Mouse (Mus musculus): ENCODE measurements around the gene Lrmda. TPM values are rescaled to one million over a fixed set of nuclear protein-coding genes. Genes with fewer than 3 reads are reported as not detected.

Gene Lrmda
- total RNA-seq, 2 experiments from 2014 or later, result 0.57 to 0.62 TPM

DNA sequence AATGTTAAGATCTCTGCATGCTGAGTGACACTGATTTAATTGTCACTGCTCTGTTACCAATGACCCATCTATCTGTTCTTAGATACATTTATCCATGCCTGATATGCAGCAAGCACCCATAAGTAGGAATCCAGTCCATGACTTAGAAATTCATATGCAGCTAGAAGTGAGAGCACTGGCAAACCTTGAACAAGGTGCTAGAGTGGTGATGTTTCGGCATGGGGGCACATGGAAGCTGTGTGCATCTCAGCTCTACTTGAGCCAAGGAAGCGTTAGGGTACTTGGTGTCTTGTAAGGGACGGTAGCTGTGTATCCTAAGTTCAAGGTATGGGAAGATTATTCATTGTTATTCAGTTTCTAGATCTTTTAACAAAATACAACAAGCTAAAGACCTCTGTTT lies 896.0 kb downstream of the Lrmda start:
- DNase-seq (ENCODE audit: low spot score in 2 of 2), result no peak

- no peak for DNase-seq (ENCODE audit: low spot score in 2 of 2)
Observed at GRCm38 (mm10) chr14:22918499-22918898, 899.0 kb downstream of the Lrmda start.

DNA sequence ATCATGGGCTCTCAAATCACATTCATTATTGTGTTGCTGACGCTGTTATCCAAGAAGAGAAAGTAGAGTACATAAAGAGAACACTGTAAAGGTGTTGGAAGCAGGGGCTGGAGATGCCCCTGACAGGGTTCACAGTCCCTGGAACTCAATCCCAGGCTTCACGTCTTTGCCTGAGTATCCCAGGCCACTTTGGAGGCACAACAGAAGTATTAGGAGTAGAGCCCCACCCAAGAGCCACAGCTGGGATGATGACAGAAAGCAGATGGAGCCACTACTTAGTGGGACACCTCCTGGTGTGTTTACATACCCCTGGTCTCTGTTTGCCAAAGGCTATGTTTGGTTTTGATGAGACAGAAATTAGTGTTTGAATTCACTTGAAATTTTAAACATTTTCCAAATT lies 899.4 kb downstream of the Lrmda start:
- DNase-seq (ENCODE audit: low spot score in 2 of 2), result no peak

DNA sequence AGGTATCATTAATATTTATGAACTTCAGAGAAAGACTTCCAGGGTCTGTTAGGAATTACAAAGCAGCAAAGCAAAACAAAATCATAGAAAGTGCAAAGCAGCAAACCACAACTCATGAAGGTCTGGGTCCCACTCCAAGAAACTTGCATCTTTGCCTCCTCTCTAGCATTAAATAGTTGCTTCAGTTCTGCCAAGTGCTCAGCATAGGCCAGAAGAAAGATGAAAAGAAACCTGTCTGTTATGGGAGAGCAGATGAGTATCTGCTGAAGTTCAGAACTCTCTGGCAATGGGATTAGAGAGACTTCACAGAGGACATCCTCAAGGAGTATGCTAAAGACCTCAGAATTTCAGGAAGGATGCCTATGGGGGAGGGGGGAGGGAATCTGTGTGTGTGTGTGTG lies 901.6 kb downstream of the Lrmda start:
- no peak for DNase-seq (ENCODE audit: low spot score in 2 of 2)

GRCm38 (mm10) chr14:22921796-22922195 lies 902.3 kb downstream of the Lrmda start:
- no peak for DNase-seq (ENCODE audit: low spot score in 2 of 2)

DNA sequence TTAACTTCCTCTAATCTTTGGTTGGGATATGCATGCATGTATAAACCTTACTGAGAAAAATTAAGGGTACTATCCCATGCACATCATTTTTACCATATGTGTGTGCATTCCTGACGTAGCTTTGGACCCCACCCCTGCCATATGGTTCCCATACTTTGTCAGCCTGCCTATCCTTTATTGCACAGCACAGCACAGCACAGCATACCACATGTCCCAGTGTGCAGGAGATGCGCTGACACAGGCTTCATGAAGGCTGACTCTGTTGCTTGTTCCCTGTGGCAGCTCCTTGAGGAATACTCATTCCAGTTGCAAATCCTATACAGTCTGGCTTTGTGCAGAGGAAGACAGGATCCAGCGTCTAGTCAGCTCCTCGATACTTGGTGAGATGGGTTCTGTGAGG lies 903.1 kb downstream of the Lrmda start:
- DNase-seq (ENCODE audit: low spot score in 2 of 2), result no peak

GRCm38 (mm10) chr14:22923251-22923650 lies 903.7 kb downstream of the Lrmda start:
- DNase-seq (ENCODE audit: low spot score in 2 of 2), result no peak

- no peak for DNase-seq (ENCODE audit: low spot score in 2 of 2)
Observed at GRCm38 (mm10) chr14:22928263-22928662, 908.8 kb downstream of the Lrmda start.

DNA sequence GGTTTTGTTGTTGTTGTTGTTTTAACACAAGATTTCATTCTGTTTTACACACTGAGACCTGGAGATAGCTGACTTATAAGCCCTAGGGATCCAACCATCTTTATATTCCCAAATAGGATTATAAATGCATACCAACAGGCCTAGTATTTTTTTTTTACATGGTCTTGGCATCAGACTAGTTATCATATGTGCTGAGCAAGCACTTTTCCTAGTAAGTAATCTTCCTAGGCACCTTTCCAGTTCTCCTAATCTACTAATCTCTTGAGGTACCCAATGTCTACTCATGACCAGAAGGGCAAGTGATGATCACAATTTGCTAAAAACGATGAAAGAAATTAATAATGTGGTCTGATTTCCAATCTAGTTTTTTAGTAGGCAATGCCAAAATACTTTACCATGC lies 909.2 kb downstream of the Lrmda start:
- no peak for DNase-seq (ENCODE audit: low spot score in 2 of 2)

GRCm38 (mm10) chr14:22929585-22929984 lies 910.1 kb downstream of the Lrmda start:
- no peak for DNase-seq (ENCODE audit: low spot score in 2 of 2)

- no peak for DNase-seq (ENCODE audit: low spot score in 2 of 2)
Observed at GRCm38 (mm10) chr14:22930488-22931046, 911.1 kb downstream of the Lrmda start.

- DNase-seq (ENCODE audit: low spot score in 2 of 2), result no peak
Observed at GRCm38 (mm10) chr14:22931114-22931822, 911.8 kb downstream of the Lrmda start.

DNA sequence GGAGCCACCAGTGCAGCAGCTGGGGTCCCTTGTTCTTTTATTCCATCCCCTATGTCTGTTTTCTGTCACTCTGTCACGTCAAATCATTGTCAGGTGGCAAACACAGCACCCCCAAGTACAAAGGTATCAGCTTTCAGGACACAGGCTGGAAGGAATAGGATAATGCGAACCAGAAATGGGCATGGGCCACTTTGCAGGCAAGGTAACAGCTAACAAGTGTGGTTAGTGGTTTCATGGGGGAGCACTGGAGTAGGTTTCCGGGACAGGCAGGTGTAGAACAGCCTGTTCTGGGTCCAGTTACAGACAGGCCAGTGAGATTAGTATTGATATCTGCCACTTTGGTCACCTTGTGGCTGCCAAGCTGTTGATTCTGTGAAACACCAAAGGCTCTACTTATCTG lies 917.2 kb downstream of the Lrmda start:
- no peak for DNase-seq (ENCODE audit: low spot score in 2 of 2)

- DNase-seq (ENCODE audit: low spot score in 2 of 2), result no peak
Observed at GRCm38 (mm10) chr14:22940576-22940975, 921.1 kb downstream of the Lrmda start.

GRCm38 (mm10) chr14:22942569-22942968 lies 923.1 kb downstream of the Lrmda start:
- DNase-seq (ENCODE audit: low spot score in 2 of 2), result no peak

DNA sequence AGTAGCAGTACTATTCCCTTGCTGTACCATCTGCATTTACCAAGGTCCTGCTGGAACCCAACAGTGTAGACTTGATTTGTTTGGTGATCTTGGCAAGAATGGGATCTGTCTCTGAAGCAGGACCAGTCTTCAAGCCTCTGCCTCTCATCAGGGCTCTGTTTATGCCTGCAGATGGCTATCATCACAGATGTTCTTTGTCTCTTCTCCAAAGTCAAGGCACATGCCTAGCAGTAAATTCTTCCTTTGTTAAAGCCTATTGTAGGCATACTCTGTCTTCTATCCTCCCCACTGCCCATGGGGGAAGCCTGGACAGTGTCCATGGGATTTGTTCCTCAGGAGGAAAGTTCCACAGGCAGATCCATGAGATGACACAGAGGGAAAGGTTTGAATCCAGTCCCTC lies 930.0 kb downstream of the Lrmda start:
- no peak for DNase-seq (ENCODE audit: low spot score in 2 of 2)

- no peak for DNase-seq (ENCODE audit: low spot score in 2 of 2)
Observed at GRCm38 (mm10) chr14:22952981-22953380, 933.5 kb downstream of the Lrmda start.

DNA sequence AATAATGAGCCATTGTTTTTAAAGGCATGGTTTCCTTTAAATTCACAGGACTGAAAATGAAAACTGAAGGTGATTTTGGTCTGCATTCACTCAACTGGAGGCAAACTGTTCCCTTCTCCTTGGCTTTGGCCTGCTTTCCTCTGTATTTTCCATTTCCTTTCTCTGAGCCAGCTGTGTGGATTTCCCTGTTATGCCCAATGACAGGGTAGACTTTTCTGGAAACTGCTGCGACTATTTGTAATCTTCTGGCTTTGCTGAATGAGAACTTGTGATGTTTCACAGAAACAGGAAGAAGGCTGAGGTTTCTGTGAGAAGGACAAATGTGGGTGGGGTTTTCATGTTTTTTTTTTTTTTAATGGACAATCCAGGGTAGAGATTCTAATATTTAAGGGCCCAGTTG lies 940.7 kb downstream of the Lrmda start:
- no peak for DNase-seq (ENCODE audit: low spot score in 2 of 2)

DNA sequence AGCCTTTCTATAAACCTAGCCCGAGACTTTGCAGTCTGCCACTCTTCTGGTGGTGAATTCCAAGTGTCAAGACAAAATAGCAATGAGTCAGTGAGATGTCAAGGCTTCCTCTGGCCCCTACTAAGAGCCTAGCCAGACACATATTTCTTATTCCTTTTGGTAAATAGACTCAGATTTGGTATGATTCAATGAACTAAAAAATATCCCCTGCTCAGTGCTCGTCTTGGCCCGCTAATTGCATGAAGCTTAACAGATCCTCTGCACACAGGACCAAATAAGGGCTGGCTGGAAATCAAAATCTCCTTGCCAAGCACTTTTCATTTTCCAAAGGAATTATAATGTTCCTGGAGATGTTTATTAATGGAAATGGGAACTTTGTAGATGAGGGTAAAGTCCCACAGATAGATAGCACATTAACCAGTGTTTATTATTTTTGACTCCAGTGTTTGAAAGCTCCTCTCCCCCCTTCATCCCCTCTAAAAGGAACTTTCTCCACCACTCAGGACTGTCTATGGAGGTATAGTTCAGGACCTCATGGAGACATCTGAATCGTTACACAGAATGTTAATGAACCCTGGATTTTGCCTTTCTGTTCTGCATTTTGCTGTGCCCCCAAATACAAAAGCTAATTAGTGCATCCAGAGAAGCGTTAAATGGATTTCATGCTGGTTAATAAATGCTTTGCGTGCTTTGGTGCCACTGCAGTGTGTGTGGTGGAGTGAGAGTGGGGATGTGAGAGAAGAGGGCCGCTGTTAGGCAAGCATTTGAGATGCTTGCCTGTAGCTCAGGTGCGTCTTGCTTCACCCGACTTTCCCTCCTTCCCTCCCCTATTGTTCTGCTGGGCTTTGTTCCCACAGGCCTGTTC lies 945.5 kb downstream of the Lrmda start:
- DNase-seq (ENCODE audit: low spot score in 2 of 2), result no peak

DNA sequence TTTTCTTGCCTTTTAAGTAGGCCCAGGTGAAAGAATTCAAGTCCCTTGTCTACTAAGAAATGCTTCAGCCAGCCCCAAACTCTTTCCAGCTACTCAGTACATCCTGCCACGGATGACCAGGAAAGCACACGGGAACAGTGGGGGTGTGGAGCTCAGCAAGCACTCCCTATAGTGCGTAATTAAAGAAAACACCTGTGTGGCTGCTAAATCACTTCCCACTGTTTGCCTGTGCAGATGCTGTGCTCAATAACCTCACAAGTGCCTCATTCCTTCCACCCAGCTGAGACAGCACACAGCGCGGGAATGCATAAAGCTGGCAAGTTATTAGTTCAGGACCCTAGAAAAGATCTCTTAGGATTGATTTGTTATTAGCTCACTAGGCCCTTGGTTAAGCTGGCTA lies 949.2 kb downstream of the Lrmda start:
- no peak for DNase-seq (ENCODE audit: low spot score in 2 of 2)

DNA sequence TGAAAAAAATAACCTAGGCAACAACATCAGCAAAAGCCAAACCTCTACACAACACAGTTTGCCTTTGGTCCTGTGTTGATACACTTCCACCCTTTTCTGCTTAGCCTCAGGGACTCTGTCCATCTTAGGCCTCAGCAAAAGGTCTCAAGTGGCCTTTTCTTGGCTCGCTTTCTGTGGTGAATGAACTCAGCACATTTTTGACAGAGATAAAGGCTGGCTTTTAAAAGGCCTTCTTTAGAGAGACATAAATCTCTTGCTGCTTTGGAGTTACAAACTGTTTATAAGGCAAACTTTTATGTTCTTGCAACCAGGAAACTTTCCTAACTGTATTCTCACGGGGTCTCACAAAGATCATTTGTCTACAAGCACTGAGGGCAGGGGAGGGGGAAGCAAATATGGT lies 967.2 kb downstream of the Lrmda start:
- DNase-seq (ENCODE audit: low spot score in 2 of 2), result no peak

DNA sequence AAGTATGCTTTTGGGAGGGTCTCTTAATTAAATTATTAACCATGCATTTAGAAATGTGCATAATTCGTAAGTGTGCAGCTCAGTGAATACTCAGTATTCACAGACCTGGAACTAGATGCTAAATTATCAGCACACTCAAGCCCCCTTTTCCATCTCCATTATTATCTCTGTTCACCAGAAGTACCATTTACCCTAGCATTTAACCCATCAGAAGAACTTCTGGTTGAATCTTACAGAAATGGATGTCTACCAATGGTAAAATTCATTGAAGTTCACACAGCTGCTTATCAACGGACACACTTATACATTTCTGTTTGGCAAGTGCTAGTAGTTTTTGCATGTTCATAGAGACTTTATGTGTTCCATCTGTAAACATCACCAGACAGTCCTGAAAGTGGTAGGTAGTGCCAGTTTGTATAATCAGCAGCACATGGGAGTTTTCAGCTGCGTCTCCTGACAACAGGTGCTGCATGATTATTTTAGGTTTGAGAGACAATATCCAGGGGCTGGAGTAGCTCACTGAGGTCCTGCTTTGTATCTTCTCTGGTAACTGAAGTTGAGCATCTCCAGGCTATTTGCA lies 968.7 kb downstream of the Lrmda start:
- DNase-seq (ENCODE audit: low spot score in 2 of 2), result no peak
